Mouse (Mus musculus): ENCODE measurements around the gene Gm28038. TPM values are rescaled to one million over a fixed set of nuclear protein-coding genes. Genes with fewer than 3 reads are reported as not detected.

Gm28038 gene
- total and polyA plus RNA-seq, 3 experiments = not detected

GRCm38 (mm10) chr2:30247681-30248080, 33.2 kb upstream of the Gm28038 start:
- Histone ChIP-seq H3K4me1 (ENCODE audit: control insufficient read depth in 1 of 2, insufficient read depth in 2 of 2, low read length in 2 of 2) (peaks cover 5 to 8% of the 10 kb centered on the region in 2 experiments), H3K9me3 (replicated peaks; ENCODE audit: insufficient read depth, low read length) (no peaks in the 10 kb centered on the region), H3K79me2 (ENCODE audit: control insufficient read depth, insufficient read depth, low read length, poor library complexity) (no peaks in the 10 kb centered on the region), H3K27me3 (ENCODE audit: control insufficient read depth in 1 of 2, insufficient read depth in 2 of 2, low read length in 2 of 2) (no peaks in the 10 kb centered on the region), H3K4me3 (ENCODE audit: control insufficient read depth in 1 of 2, insufficient read depth in 1 of 2, low read depth in 2 of 2, low read length in 2 of 2) (no peak overlapping the region), H3K36me3 (ENCODE audit: control insufficient read depth in 1 of 2, insufficient read depth in 2 of 2, low read length in 2 of 2) (peaks cover 6 to 9% of the 10 kb centered on the region in 2 experiments), H3K27ac (ENCODE audit: control insufficient read depth, low read depth, low read length) (no peak overlapping the region), H3K9ac (ENCODE audit: control insufficient read depth, low read depth, low read length, poor library complexity, severe bottlenecking) (no peak overlapping the region)
- DNase-seq (ENCODE audit: low read depth, low spot score) = no peak
- TF ChIP-seq BHLHE40 (IDR thresholded peaks at IDR 0.05; ENCODE audit: borderline replicate concordance, low read depth, low read length) (no peak), ZKSCAN1 (IDR thresholded peaks at IDR 0.05; ENCODE audit: low read depth, low read length) (no peak), ELF1 (IDR thresholded peaks at IDR 0.05; ENCODE audit: low read depth, low read length) (no peak), SMC3 (IDR thresholded peaks at IDR 0.05; ENCODE audit: low read depth, low read length) (no peak), POLR2AphosphoS2 (IDR thresholded peaks at IDR 0.05; ENCODE audit: low read length) (no peak), JUND (IDR thresholded peaks at IDR 0.05; ENCODE audit: low read depth, low read length) (no peak)

GRCm38 (mm10) chr2:30249182-30249581, 31.7 kb upstream of the Gm28038 start:
- TF ChIP-seq USF1 (IDR thresholded peaks at IDR 0.05; ENCODE audit: low read depth, low read length) = no peak
- TF ChIP-seq HCFC1 (IDR thresholded peaks at IDR 0.05; ENCODE audit: low read depth, low read length) = no peak
- no peak for TF ChIP-seq MYB (IDR thresholded peaks at IDR 0.05; ENCODE audit: low read depth, low read length)
- TF ChIP-seq ETS1 (IDR thresholded peaks at IDR 0.05; ENCODE audit: low read depth, low read length) = no peak
- no peak for TF ChIP-seq NRF1 (IDR thresholded peaks at IDR 0.05; ENCODE audit: insufficient read depth, low read depth, low read length, poor library complexity, severe bottlenecking)
- no peak for TF ChIP-seq ZC3H11A (IDR thresholded peaks at IDR 0.05; ENCODE audit: low read depth, low read length)
- TF ChIP-seq TAL1 (IDR thresholded peaks at IDR 0.05; ENCODE audit: low read length) = no peak
- TF ChIP-seq E2F4 (IDR thresholded peaks at IDR 0.05; ENCODE audit: borderline replicate concordance, low read depth, low read length) = no peak
- no peak for TF ChIP-seq SMC3 (IDR thresholded peaks at IDR 0.05; ENCODE audit: low read depth, low read length)
- TF ChIP-seq NELFE (IDR thresholded peaks at IDR 0.05; ENCODE audit: low read depth, low read length) = no peak
- no peak for TF ChIP-seq KAT2A (conservative IDR thresholded peaks at IDR 0.05; ENCODE audit: low read depth, low read length)
- no peak for TF ChIP-seq MAZ (IDR thresholded peaks at IDR 0.05; ENCODE audit: low read depth, low read length)
- TF ChIP-seq POLR2AphosphoS2 (IDR thresholded peaks at IDR 0.05; ENCODE audit: low read length) = no peak
- TF ChIP-seq GABPA (IDR thresholded peaks at IDR 0.05; ENCODE audit: low read depth, low read length) = no peak
- TF ChIP-seq RCOR1 (IDR thresholded peaks at IDR 0.05; ENCODE audit: low read depth, low read length) = no peak
- TF ChIP-seq MAFK (IDR thresholded peaks at IDR 0.05; ENCODE audit: borderline replicate concordance, low read depth, low read length) = no peak
- TF ChIP-seq MYC (IDR thresholded peaks at IDR 0.05; ENCODE audit: low read depth, low read length) = no peak
- no peak for TF ChIP-seq POLR2AphosphoS5 (IDR thresholded peaks at IDR 0.05; ENCODE audit: borderline replicate concordance, low read depth, low read length)
- Histone ChIP-seq H3K36me3 (ENCODE audit: control insufficient read depth in 1 of 2, insufficient read depth in 2 of 2, low read length in 2 of 2) (peaks cover 3 to 9% of the 10 kb centered on the region in 2 experiments), H3K9me3 (replicated peaks; ENCODE audit: insufficient read depth, low read length) (no peaks in the 10 kb centered on the region), H3K4me3 (ENCODE audit: control insufficient read depth in 1 of 2, insufficient read depth in 1 of 2, low read depth in 2 of 2, low read length in 2 of 2) (no peak overlapping the region), H3K4me1 (ENCODE audit: control insufficient read depth in 1 of 2, insufficient read depth in 2 of 2, low read length in 2 of 2) (peaks cover 5 to 8% of the 10 kb centered on the region in 2 experiments), H3K27ac (ENCODE audit: control insufficient read depth, low read depth, low read length) (no peak overlapping the region), H3K27me3 (ENCODE audit: control insufficient read depth in 1 of 2, insufficient read depth in 2 of 2, low read length in 2 of 2) (no peaks in the 10 kb centered on the region), H3K79me2 (ENCODE audit: control insufficient read depth, insufficient read depth, low read length, poor library complexity) (no peaks in the 10 kb centered on the region), H3K9ac (ENCODE audit: control insufficient read depth, low read depth, low read length, poor library complexity, severe bottlenecking) (no peak overlapping the region)
- no peak for DNase-seq (ENCODE audit: low read depth, low spot score)

Measured in MEL (cell line).